ENCODE assay signal across 18 mouse cellular contexts in genomic region chr1:134671234-134672070, GRCm38 (mm10). TPM values are rescaled to one million over a fixed set of nuclear protein-coding genes. Genes with fewer than 3 reads are reported as not detected.
A peak's percentile ranks its signal among the peaks of the same experiment; 100 is the strongest.
DNase-seq lines count a peak whose midpoint lies in the region; ATAC-seq lines count a peak whose summit lies in the region.
"Had no signal": no experiment of that assay in that cellular context is flagged by ENCODE, and none has a peak within 500 bp of the region (broad histone marks: within the 10 kb centered on the region; RNA-seq: fewer than 3 reads in every experiment).

No protein-coding gene starts in this region.

- H3K4me2 ChIP-seq in hindbrain, embryonic 11.5 days (replicated peaks; ENCODE audit: low read depth, low read length) = no peak overlapping the region
- no peak overlapping the region for H3K4me2 ChIP-seq in neural tube, embryonic 13.5 days
- H3K4me2 ChIP-seq in hindbrain, embryonic 15.5 days = no peak overlapping the region
- no peak overlapping the region for H3K4me2 ChIP-seq in stomach, embryonic 16.5 days (ENCODE audit: low read depth, low read length)
- H3K4me2 ChIP-seq: heart, embryonic 15.5 days; midbrain, embryonic 11.5 days had no signal

- H3K27me3 ChIP-seq in hindbrain, embryonic 10.5 days (ENCODE audit: insufficient read depth, poor library complexity, severe bottlenecking) = no peaks in the 10 kb centered on the region
- no peaks in the 10 kb centered on the region for H3K27me3 ChIP-seq in hindbrain, embryonic 11.5 days (ENCODE audit: control insufficient read depth, insufficient read depth, low read length)
- no peaks in the 10 kb centered on the region for H3K27me3 ChIP-seq in neural tube, embryonic 13.5 days
- H3K27me3 ChIP-seq in hindbrain, embryonic 15.5 days = no peaks in the 10 kb centered on the region
- H3K27me3 ChIP-seq in stomach, embryonic 16.5 days (ENCODE audit: control insufficient read depth, insufficient read depth, low read length) = no peaks in the 10 kb centered on the region

- H3K27ac ChIP-seq in hindbrain, embryonic 10.5 days = peak overlapping the region; percentile 50; the same call in 1 of the 2 replicates
- H3K27ac ChIP-seq in hindbrain, embryonic 11.5 days (ENCODE audit: low read depth, low read length) = no peak overlapping the region
- peak overlapping the region; percentile 77 for H3K27ac ChIP-seq in neural tube, embryonic 13.5 days (replicated peaks)
- H3K27ac ChIP-seq in hindbrain, embryonic 15.5 days (replicated peaks) = peak overlapping the region; percentile 65; the same call in 1 of the 2 replicates
- peak overlapping the region; percentile 41 for H3K27ac ChIP-seq in stomach, embryonic 16.5 days (ENCODE audit: low read length)
- H3K27ac ChIP-seq: embryonic facial prominence, embryonic 10.5 days; heart, embryonic 15.5 days had no signal

- 84% methylated on average over 10 of the region's 10 CpGs for WGBS in hindbrain, embryonic 10.5 days
- 75% methylated on average over 10 of the region's 10 CpGs for WGBS in hindbrain, embryonic 11.5 days
- 70% methylated on average over 10 of the region's 10 CpGs for WGBS in neural tube, embryonic 13.5 days
- WGBS in hindbrain, embryonic 15.5 days = 61% methylated on average over 10 of the region's 10 CpGs
- WGBS in stomach, embryonic 16.5 days = 59% methylated on average over 10 of the region's 10 CpGs

- peaks cover 45% of the 10 kb centered on the region for H3K4me1 ChIP-seq in hindbrain, embryonic 10.5 days (replicated peaks)
- no peaks in the 10 kb centered on the region for H3K4me1 ChIP-seq in hindbrain, embryonic 11.5 days (replicated peaks; ENCODE audit: control insufficient read depth, insufficient read depth, low read length)
- peaks cover 27% of the 10 kb centered on the region for H3K4me1 ChIP-seq in neural tube, embryonic 13.5 days (replicated peaks)
- peaks cover 4% of the 10 kb centered on the region; the same call in 1 of the 2 replicates for H3K4me1 ChIP-seq in hindbrain, embryonic 15.5 days (replicated peaks)
- peaks cover 9% of the 10 kb centered on the region for H3K4me1 ChIP-seq in stomach, embryonic 16.5 days (ENCODE audit: control insufficient read depth, insufficient read depth, low read length)
- H3K4me1 ChIP-seq: heart, embryonic 15.5 days had no signal

- no peak for ATAC-seq in hindbrain, embryonic 11.5 days (ENCODE audit: low FRiP score)
- ATAC-seq in neural tube, embryonic 13.5 days (ENCODE audit: low read depth) = peak; percentile 54; the same call in 1 of the 2 replicates
- ATAC-seq in hindbrain, embryonic 15.5 days (ENCODE audit: low FRiP score, low read depth) = peak; percentile 60; the same call in 1 of the 2 replicates
- peak; percentile 43; the same call in 1 of the 2 replicates for ATAC-seq in stomach, embryonic 16.5 days (ENCODE audit: insufficient read depth, low FRiP score)

- no peak for DNase-seq in hindbrain, embryonic 10.5 days (ENCODE audit: low spot score)
- DNase-seq in hindbrain, embryonic 11.5 days (ENCODE audit: low spot score) = no peak
- no peak for DNase-seq in neural tube, embryonic 10.5 days (ENCODE audit: extremely low spot score, low spot score)
- DNase-seq in left cerebral cortex, adult 8-10 months (ENCODE audit: low spot score in 2 of 2) = no peak
- DNase-seq: cerebellum, adult 2 months; heart, adult 18-20 months; kidney, postnatal 25 days; left cerebral cortex, postnatal 4 days; liver; lung, postnatal 14 days; retina, postnatal 1 day; thymus, adult 2 months had no signal

- H3K4me3 ChIP-seq in hindbrain, embryonic 10.5 days = no peak overlapping the region
- H3K4me3 ChIP-seq in hindbrain, embryonic 11.5 days (ENCODE audit: low read depth, low read length) = no peak overlapping the region
- no peak overlapping the region for H3K4me3 ChIP-seq in neural tube, embryonic 13.5 days
- no peak overlapping the region for H3K4me3 ChIP-seq in hindbrain, embryonic 15.5 days
- H3K4me3 ChIP-seq in stomach, embryonic 16.5 days (replicated peaks; ENCODE audit: low read length) = no peak overlapping the region
- H3K4me3 ChIP-seq: embryonic facial prominence, embryonic 10.5 days; heart, embryonic 15.5 days had no signal

- H3K36me3 ChIP-seq in hindbrain, embryonic 10.5 days = no peaks in the 10 kb centered on the region
- no peaks in the 10 kb centered on the region for H3K36me3 ChIP-seq in hindbrain, embryonic 11.5 days (ENCODE audit: control insufficient read depth, insufficient read depth, low read length)
- H3K36me3 ChIP-seq in neural tube, embryonic 13.5 days = no peaks in the 10 kb centered on the region
- no peaks in the 10 kb centered on the region for H3K36me3 ChIP-seq in hindbrain, embryonic 15.5 days
- H3K36me3 ChIP-seq in stomach, embryonic 16.5 days (ENCODE audit: control insufficient read depth, insufficient read depth, low read length) = no peaks in the 10 kb centered on the region
- H3K36me3 ChIP-seq: embryonic facial prominence, embryonic 10.5 days; heart, embryonic 15.5 days had no signal

- H3K9me3 ChIP-seq in hindbrain, embryonic 10.5 days = no peaks in the 10 kb centered on the region
- no peaks in the 10 kb centered on the region for H3K9me3 ChIP-seq in hindbrain, embryonic 11.5 days (ENCODE audit: control insufficient read depth, low read length)
- no peaks in the 10 kb centered on the region for H3K9me3 ChIP-seq in neural tube, embryonic 13.5 days
- H3K9me3 ChIP-seq in hindbrain, embryonic 15.5 days = no peaks in the 10 kb centered on the region
- no peaks in the 10 kb centered on the region for H3K9me3 ChIP-seq in stomach, embryonic 16.5 days (replicated peaks; ENCODE audit: control insufficient read depth, low read length)
- H3K9me3 ChIP-seq: embryonic facial prominence, embryonic 10.5 days; heart, embryonic 15.5 days had no signal

- no peak overlapping the region for H3K9ac ChIP-seq in hindbrain, embryonic 11.5 days (ENCODE audit: low read depth, low read length)
- H3K9ac ChIP-seq in neural tube, embryonic 13.5 days = 0 out of 2 replicates have a peak overlapping the region, but pooled peaks have one; percentile 2
- no peak overlapping the region for H3K9ac ChIP-seq in hindbrain, embryonic 15.5 days
- H3K9ac ChIP-seq in stomach, embryonic 16.5 days (ENCODE audit: low read length) = 0 out of 2 replicates have a peak overlapping the region, but pooled peaks have one; percentile 36
- H3K9ac ChIP-seq: heart, embryonic 15.5 days had no signal

RNA-seq across cellular contexts. Expression of gene Syt2, which starts 25.0 kb away (rescaled TPM):
- polyA plus RNA-seq in hindbrain, embryonic 10.5 days (2016; fragmentation: Nextera tagmentation; extraction: Ambion mirVana) = 4.8 and 4.9 TPM in 2 replicates
- polyA plus RNA-seq in hindbrain, embryonic 11.5 days (2014; fragmentation: Nextera tagmentation; extraction: Ambion mirVana) = 3.0 and 4.1 TPM in 2 replicates
- polyA plus RNA-seq in neural tube, embryonic 13.5 days (2015; fragmentation: Nextera tagmentation; extraction: Ambion mirVana) = 12.1 and 13.9 TPM in 2 replicates
- polyA plus RNA-seq in hindbrain, embryonic 15.5 days (2015; fragmentation: Nextera tagmentation; extraction: Ambion mirVana) = 10.7 and 13.0 TPM in 2 replicates
- polyA plus RNA-seq in stomach, embryonic 16.5 days (2015; fragmentation: Nextera tagmentation; extraction: Ambion mirVana) = 2.2 and 2.6 TPM in 2 replicates
- total RNA-seq in left cerebral cortex, adult 8-10 months (2022) = 10 to 100 TPM; 60.7 to 89.7 (median 76.4) TPM
- total RNA-seq: heart, adult 18-20 months had no signal

Comparison
In these comparisons a context has a peak if more than half of its experiments do, and no peak if none do; other contexts are left out.
1. H3K9ac ChIP-seq: peak in neural tube, embryonic 13.5 days (single experiment) and stomach, embryonic 16.5 days (single experiment); none in hindbrain, embryonic 11.5 days (single experiment) and hindbrain, embryonic 15.5 days (single experiment).